Comparison of ENCODE assay signal across 25 mouse cellular contexts in the genomic region with DNA sequence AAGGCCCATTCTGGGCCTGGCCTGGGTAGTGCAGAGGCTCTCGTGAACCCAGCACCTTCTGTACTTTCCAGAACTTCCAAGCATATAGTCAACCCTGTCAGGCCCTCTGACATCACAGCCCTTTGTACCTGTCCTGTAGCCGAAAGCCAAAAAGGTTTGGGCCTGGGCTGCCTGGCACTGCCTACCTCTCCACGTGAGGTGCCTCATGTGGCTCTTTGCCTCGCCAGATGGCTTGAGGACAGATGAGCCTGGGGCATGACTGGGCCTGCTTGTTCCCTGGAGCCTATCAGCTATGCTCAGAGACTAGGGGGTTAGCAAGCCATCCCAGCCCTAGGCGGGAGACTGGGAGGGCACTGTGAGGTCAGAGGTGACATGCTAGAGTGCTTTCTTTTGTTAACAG. TPM values are rescaled to one million over a fixed set of nuclear protein-coding genes. Genes with fewer than 3 reads are reported as not detected.
A peak's percentile ranks its signal among the peaks of the same experiment; 100 is the strongest.
DNase-seq lines count a peak whose midpoint lies in the region; ATAC-seq lines count a peak whose summit lies in the region.
"Had no signal": no experiment of that assay in that cellular context is flagged by ENCODE, and none has a peak within 500 bp of the region (broad histone marks: within the 10 kb centered on the region; RNA-seq: fewer than 3 reads in every experiment).

No protein-coding gene starts in this region.

- H3K36me3 ChIP-seq in liver, embryonic 13.5 days = peaks cover 41% of the 10 kb centered on the region
- peaks cover 47% of the 10 kb centered on the region for H3K36me3 ChIP-seq in liver, embryonic 12.5 days
- H3K36me3 ChIP-seq in neural tube, embryonic 13.5 days = peaks cover 55% of the 10 kb centered on the region

- no peak overlapping the region for H3K4me2 ChIP-seq in liver, embryonic 13.5 days
- H3K4me2 ChIP-seq in liver, embryonic 12.5 days = no peak overlapping the region
- H3K4me2 ChIP-seq in neural tube, embryonic 13.5 days = no peak overlapping the region
- H3K4me2 ChIP-seq: embryonic facial prominence, embryonic 13.5 days; embryonic facial prominence, embryonic 15.5 days; forebrain, embryonic 12.5 days had no signal

- DNase-seq in heart, adult 11 months = peak; percentile 95
- no peak for DNase-seq in heart, postnatal 36 days
- DNase-seq in liver, embryonic 13.5 days = no peak
- DNase-seq in neural tube, embryonic 10.5 days (ENCODE audit: extremely low spot score, low spot score) = no peak
- DNase-seq: adrenal gland, adult 2 months; adrenal gland, postnatal 10 days; adrenal gland, postnatal 25 days; cerebellum, adult 11 months; cerebellum, adult 18-20 months; cerebellum, adult 8-10 months; cerebellum, adult 9-11 months; cerebellum, postnatal 14 days; cerebellum, postnatal 36 days; embryo, embryonic 11 days had no signal

- 77% methylated on average over 5 of the region's 5 CpGs for WGBS in liver, embryonic 13.5 days (ENCODE audit: insufficient replicate concordance)
- WGBS in liver, embryonic 12.5 days (ENCODE audit: insufficient replicate concordance) = 74% methylated on average over 5 of the region's 5 CpGs
- WGBS in neural tube, embryonic 13.5 days = 82% methylated on average over 5 of the region's 5 CpGs

- peaks cover 52% of the 10 kb centered on the region for H3K4me1 ChIP-seq in liver, embryonic 13.5 days (replicated peaks)
- H3K4me1 ChIP-seq in liver, embryonic 12.5 days = peaks cover 40% of the 10 kb centered on the region
- peaks cover 29% of the 10 kb centered on the region for H3K4me1 ChIP-seq in neural tube, embryonic 13.5 days (replicated peaks)

- no peak overlapping the region for H3K9ac ChIP-seq in liver, embryonic 13.5 days
- no peak overlapping the region for H3K9ac ChIP-seq in liver, embryonic 12.5 days
- H3K9ac ChIP-seq in neural tube, embryonic 13.5 days = 0 out of 2 replicates have a peak overlapping the region, but pooled peaks have one; percentile 17
- H3K9ac ChIP-seq: embryonic facial prominence, embryonic 15.5 days; forebrain, embryonic 12.5 days had no signal

- H3K4me3 ChIP-seq in liver, embryonic 13.5 days (replicated peaks) = no peak overlapping the region
- H3K4me3 ChIP-seq in liver, embryonic 12.5 days = no peak overlapping the region
- H3K4me3 ChIP-seq in neural tube, embryonic 13.5 days = no peak overlapping the region
- H3K4me3 ChIP-seq: embryonic facial prominence, embryonic 13.5 days; embryonic facial prominence, embryonic 15.5 days; erythroblast, embryonic 14.5 days; forebrain, embryonic 12.5 days had no signal

- ATAC-seq in liver, embryonic 13.5 days (ENCODE audit: low read depth) = no peak
- ATAC-seq in liver, embryonic 12.5 days = no peak
- no peak for ATAC-seq in neural tube, embryonic 13.5 days (ENCODE audit: low read depth)
- ATAC-seq: forebrain, embryonic 14.5 days; forebrain, embryonic 16.5 days had no signal

- no peaks in the 10 kb centered on the region for H3K9me3 ChIP-seq in liver, embryonic 13.5 days (replicated peaks)
- H3K9me3 ChIP-seq in liver, embryonic 12.5 days (replicated peaks) = no peaks in the 10 kb centered on the region
- H3K9me3 ChIP-seq in neural tube, embryonic 13.5 days = no peaks in the 10 kb centered on the region
- H3K9me3 ChIP-seq: embryonic facial prominence, embryonic 13.5 days; embryonic facial prominence, embryonic 15.5 days; forebrain, embryonic 12.5 days had no signal

- H3K27ac ChIP-seq in liver, embryonic 13.5 days = peak overlapping the region; percentile 6; the same call in 1 of the 2 replicates
- H3K27ac ChIP-seq in liver, embryonic 12.5 days = no peak overlapping the region
- H3K27ac ChIP-seq in neural tube, embryonic 13.5 days (replicated peaks) = no peak overlapping the region
- H3K27ac ChIP-seq: embryonic facial prominence, embryonic 13.5 days; embryonic facial prominence, embryonic 15.5 days; forebrain, embryonic 12.5 days had no signal

- peaks cover 2% of the 10 kb centered on the region; the same call in 1 of the 2 replicates for H3K27me3 ChIP-seq in liver, embryonic 13.5 days
- H3K27me3 ChIP-seq in liver, embryonic 12.5 days (replicated peaks) = peaks cover 8% of the 10 kb centered on the region
- no peaks in the 10 kb centered on the region for H3K27me3 ChIP-seq in neural tube, embryonic 13.5 days
- H3K27me3 ChIP-seq: embryonic facial prominence, embryonic 13.5 days; embryonic facial prominence, embryonic 15.5 days had no signal

- intact Hi-C loops in heart, postnatal 36 days (cut with DNase I) = loop anchor here (2.0 kb wide), 1 partner anchor 87 kb away; no protein-coding TSS in a partner anchor

RNA-seq across cellular contexts. Expression of a gene that starts 2.5 kb away (rescaled TPM):
- 1 to 10 TPM in 1 of 2 experiments, under 1 TPM in 1; 0.97 to 1.0 TPM for total RNA-seq in heart, postnatal 36 days (2021)
- polyA plus RNA-seq in liver, embryonic 13.5 days (2015; fragmentation: Nextera tagmentation; extraction: Ambion mirVana) = 0.05 and 0.07 TPM in 2 replicates
- 0.10 and 0.14 TPM in 2 replicates for polyA plus RNA-seq in liver, embryonic 12.5 days (2016; fragmentation: Nextera tagmentation; extraction: Ambion mirVana)
- 0.17 TPM in 1 of 2 replicates, not detected in the other for polyA plus RNA-seq in neural tube, embryonic 13.5 days (2015; fragmentation: Nextera tagmentation; extraction: Ambion mirVana)
- total RNA-seq: common myeloid progenitor, adult 5-6 weeks; ES-E14 had no signal
- polyA plus RNA-seq: embryonic facial prominence, embryonic 11.5 days had no signal

RNA-seq across cellular contexts. Expression of a gene that starts 6.5 kb away (rescaled TPM):
- total RNA-seq in heart, postnatal 36 days (2021) = 100 to 1,000 TPM in 1 of 2 experiments, 10 to 100 TPM in 1; 88.3 to 117 TPM
- polyA plus RNA-seq in liver, embryonic 13.5 days (2015; fragmentation: Nextera tagmentation; extraction: Ambion mirVana) = 71.2 and 76.4 TPM in 2 replicates
- polyA plus RNA-seq in liver, embryonic 12.5 days (2016; fragmentation: Nextera tagmentation; extraction: Ambion mirVana) = 73.7 and 81.3 TPM in 2 replicates
- polyA plus RNA-seq in neural tube, embryonic 13.5 days (2015; fragmentation: Nextera tagmentation; extraction: Ambion mirVana) = 179 and 191 TPM in 2 replicates

RNA-seq across cellular contexts. Expression of a gene that starts 16.8 kb away (rescaled TPM):
- total RNA-seq in heart, postnatal 36 days (2021) = 100 to 1,000 TPM; 110 to 125 TPM
- 69.6 and 75.8 TPM in 2 replicates for polyA plus RNA-seq in liver, embryonic 13.5 days (2015; fragmentation: Nextera tagmentation; extraction: Ambion mirVana)
- 78.3 and 82.8 TPM in 2 replicates for polyA plus RNA-seq in liver, embryonic 12.5 days (2016; fragmentation: Nextera tagmentation; extraction: Ambion mirVana)
- 89.9 and 95.6 TPM in 2 replicates for polyA plus RNA-seq in neural tube, embryonic 13.5 days (2015; fragmentation: Nextera tagmentation; extraction: Ambion mirVana)

RNA-seq across cellular contexts. Expression of a gene that starts 22.0 kb away (rescaled TPM):
- 10 to 100 TPM; 20.4 to 20.5 TPM for total RNA-seq in heart, postnatal 36 days (2021)
- 12.6 and 13.9 TPM in 2 replicates for polyA plus RNA-seq in liver, embryonic 13.5 days (2015; fragmentation: Nextera tagmentation; extraction: Ambion mirVana)
- 14.2 and 14.5 TPM in 2 replicates for polyA plus RNA-seq in liver, embryonic 12.5 days (2016; fragmentation: Nextera tagmentation; extraction: Ambion mirVana)
- polyA plus RNA-seq in neural tube, embryonic 13.5 days (2015; fragmentation: Nextera tagmentation; extraction: Ambion mirVana) = 6.0 and 6.3 TPM in 2 replicates

RNA-seq across cellular contexts. Expression of a gene that starts 22.6 kb away (rescaled TPM):
- 1 to 10 TPM; 9.2 to 9.5 TPM for total RNA-seq in heart, postnatal 36 days (2021)
- 26.2 and 26.8 TPM in 2 replicates for polyA plus RNA-seq in liver, embryonic 13.5 days (2015; fragmentation: Nextera tagmentation; extraction: Ambion mirVana)
- polyA plus RNA-seq in liver, embryonic 12.5 days (2016; fragmentation: Nextera tagmentation; extraction: Ambion mirVana) = 25.1 and 26.6 TPM in 2 replicates
- polyA plus RNA-seq in neural tube, embryonic 13.5 days (2015; fragmentation: Nextera tagmentation; extraction: Ambion mirVana) = 26.3 and 28.8 TPM in 2 replicates
